Mouse (Mus musculus) cerebellum, postnatal 36 days (tissue): ENCODE results near the gene Nrp2.
A peak's percentile ranks its signal among the peaks of the same experiment; 100 is the strongest.

Experiments
- DNase-seq, 2 experiments: peaks; one replicate each; pipeline ENCODE4 v3.0.0; 2021 to 2022; ENCODE audit warnings: mixed read lengths in 2 of 2

Nrp2 gene

GRCm38 (mm10) chr1:62752661-62753333 lies 49.7 kb downstream of the Nrp2 start:
- no peak for DNase-seq

GRCm38 (mm10) chr1:62754066-62754835 lies 51.2 kb downstream of the Nrp2 start:
- DNase-seq: no peak

GRCm38 (mm10) chr1:62760086-62760485 lies 57.0 kb downstream of the Nrp2 start:
- no peak for DNase-seq

GRCm38 (mm10) chr1:62760565-62760964 lies 57.5 kb downstream of the Nrp2 start:
- no peak for DNase-seq

GRCm38 (mm10) chr1:62763779-62764178 lies 60.7 kb downstream of the Nrp2 start:
- no peak for DNase-seq

GRCm38 (mm10) chr1:62765171-62765570 lies 62.1 kb downstream of the Nrp2 start:
- DNase-seq: no peak

- no peak for DNase-seq
Measured at GRCm38 (mm10) chr1:62766766-62767165, 63.7 kb downstream of the Nrp2 start.

- no peak for DNase-seq
Measured at GRCm38 (mm10) chr1:62767611-62768010, 64.5 kb downstream of the Nrp2 start.

GRCm38 (mm10) chr1:62770576-62770975 lies 67.5 kb downstream of the Nrp2 start:
- DNase-seq: no peak

GRCm38 (mm10) chr1:62772391-62772790 lies 69.3 kb downstream of the Nrp2 start:
- DNase-seq: no peak

GRCm38 (mm10) chr1:62773105-62773920 lies 70.2 kb downstream of the Nrp2 start:
- DNase-seq: no peak

- no peak for DNase-seq
Measured at GRCm38 (mm10) chr1:62773921-62774191, 70.8 kb downstream of the Nrp2 start.

- DNase-seq: no peak
Measured at GRCm38 (mm10) chr1:62774288-62775218, 71.5 kb downstream of the Nrp2 start.

GRCm38 (mm10) chr1:62777320-62778235 lies 74.5 kb downstream of the Nrp2 start:
- peak; percentile 76 to 81 for DNase-seq

- no peak for DNase-seq
Measured at GRCm38 (mm10) chr1:62778910-62779309, 75.8 kb downstream of the Nrp2 start.

- no peak for DNase-seq
Measured at GRCm38 (mm10) chr1:62780068-62780761, 77.1 kb downstream of the Nrp2 start.

GRCm38 (mm10) chr1:62782155-62782554 lies 79.1 kb downstream of the Nrp2 start:
- DNase-seq: no peak

GRCm38 (mm10) chr1:62782573-62782972 lies 79.5 kb downstream of the Nrp2 start:
- peak; percentile 34 to 40 for DNase-seq

GRCm38 (mm10) chr1:62783354-62784083 lies 80.4 kb downstream of the Nrp2 start:
- peak; percentile 43 to 46 for DNase-seq

- DNase-seq: peak; percentile 86 to 88
Measured at GRCm38 (mm10) chr1:62784084-62784392, 81.0 kb downstream of the Nrp2 start.
